10 mouse cellular contexts compared by ENCODE assay signal in the genomic region with DNA sequence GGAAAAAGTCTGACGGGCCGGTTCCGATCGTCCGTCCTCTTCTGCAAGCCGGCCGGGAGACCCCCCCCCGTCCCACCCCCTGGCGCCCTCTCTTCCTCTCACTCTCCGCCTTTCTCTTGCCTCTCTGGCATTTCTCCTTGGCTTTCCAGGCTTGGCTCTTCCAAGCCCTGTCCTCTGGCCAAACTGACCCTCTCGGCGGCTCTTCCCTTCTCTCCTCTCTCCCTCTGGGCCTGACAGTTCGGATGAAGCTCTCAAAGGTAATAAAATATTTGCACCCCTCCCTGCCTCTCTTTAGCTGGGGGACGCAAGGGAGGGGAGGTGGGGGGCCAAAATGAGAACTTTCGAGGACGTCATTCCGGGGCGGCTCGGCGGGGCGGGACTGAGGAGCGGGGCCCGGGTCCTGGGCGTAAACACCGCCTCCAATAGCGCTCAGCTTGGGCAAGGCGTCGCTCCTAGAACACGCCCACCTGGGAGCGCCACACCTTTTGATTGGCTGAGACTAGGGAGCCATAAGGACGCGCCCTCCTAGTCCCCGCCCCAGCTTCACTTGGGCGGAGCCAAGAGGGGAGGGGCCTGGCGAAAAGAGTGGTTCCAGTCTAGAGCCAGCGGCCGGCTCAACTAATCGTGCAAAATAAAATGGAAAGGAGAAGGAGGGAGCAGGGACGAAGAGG. TPM values are rescaled to one million over a fixed set of nuclear protein-coding genes. Genes with fewer than 3 reads are reported as not detected.
DNase-seq lines count a peak whose midpoint lies in the region; ATAC-seq and TF ChIP-seq lines count a peak whose summit lies in the region.
"Had no signal": no experiment of that assay in that cellular context is flagged by ENCODE, and none has a peak within 500 bp of the region (broad histone marks: within the 10 kb centered on the region; RNA-seq: fewer than 3 reads in every experiment).

A gene (minus strand): TSS at position 52 of the 671 bp plus-strand sequence.

- peak; percentile 93 for ATAC-seq in embryonic facial prominence, embryonic 12.5 days (ENCODE audit: insufficient number of reproducible peaks, insufficient read depth, low FRiP score, low TSS enrichment)
- ATAC-seq in heart, embryonic 14.5 days (ENCODE audit: insufficient number of reproducible peaks, insufficient read depth, low FRiP score, low read depth), result peak; percentile 94
- ATAC-seq in kidney, postnatal 0 days (replicated peaks; ENCODE audit: low FRiP score, low read depth), result peak; percentile 95
- peak; percentile 98 for ATAC-seq in stomach, embryonic 15.5 days (ENCODE audit: insufficient read depth, low FRiP score, low read depth)

- WGBS in embryonic facial prominence, embryonic 12.5 days, result under 1% methylated on average over 39 of the region's 39 CpGs
- 1% methylated on average over 39 of the region's 39 CpGs for WGBS in heart, embryonic 14.5 days
- WGBS in kidney, postnatal 0 days, result under 1% methylated on average over 39 of the region's 39 CpGs
- WGBS in stomach, embryonic 15.5 days, result under 1% methylated on average over 39 of the region's 39 CpGs

- no peak for TF ChIP-seq CTCF in left cerebral cortex, adult 2 months (IDR thresholded peaks at IDR 0.05)
- TF ChIP-seq CTCF in kidney, postnatal 0 days (IDR thresholded peaks at IDR 0.05; ENCODE audit: low read depth), result no peak

- H3K27me3 ChIP-seq in embryonic facial prominence, embryonic 12.5 days, result peaks cover 80% of the 10 kb centered on the region
- H3K27me3 ChIP-seq in heart, embryonic 14.5 days (ENCODE audit: control insufficient read depth, insufficient read depth, low read length), result peaks cover 100% of the 10 kb centered on the region
- peaks cover 89% of the 10 kb centered on the region for H3K27me3 ChIP-seq in kidney, postnatal 0 days (ENCODE audit: insufficient read depth, low read length)
- H3K27me3 ChIP-seq in stomach, embryonic 15.5 days (replicated peaks), result peaks cover 71% of the 10 kb centered on the region

- intact Hi-C loops in left cerebral cortex, postnatal 4 days (cut with DNase I), result loop anchor here (5.0 to 10.0 kb wide), 2 partner anchors 300 to 643 kb away; no protein-coding TSS in a partner anchor
- intact Hi-C loops in left cerebral cortex, adult 2 months (cut with DNase I), result loop anchor here (5.0 kb wide), 2 partner anchors 298 to 843 kb away; a partner anchor contains a TSS

- DNase-seq in left cerebral cortex, postnatal 4 days, result peak; percentile 73
- DNase-seq in left cerebral cortex, adult 2 months (ENCODE audit: extremely low spot score in 1 of 2, low spot score in 2 of 2), result no peak
- DNase-seq in kidney, postnatal 0 days (ENCODE audit: low spot score), result peak; percentile 95
- DNase-seq in lung, postnatal 36 days, result peak; percentile 68
- no peak for DNase-seq in frontal cortex, postnatal 36 days (ENCODE audit: low spot score in 2 of 2)

- no peak within 1 kb of the TSS; the same call in 1 of the 2 replicates for H3K4me3 ChIP-seq in left cerebral cortex, adult 2 months
- H3K4me3 ChIP-seq in embryonic facial prominence, embryonic 12.5 days, result peak within 1 kb of the TSS; percentile 44
- peak within 1 kb of the TSS; percentile 39 to 45 for H3K4me3 ChIP-seq in heart, embryonic 14.5 days (ENCODE audit: control insufficient read depth in 1 of 2, insufficient read depth in 1 of 2, low read depth in 1 of 2, low read length in 2 of 2)
- H3K4me3 ChIP-seq in kidney, postnatal 0 days (replicated peaks; ENCODE audit: low read depth, low read length), result peak within 1 kb of the TSS; percentile 36
- peak within 1 kb of the TSS; percentile 50 for H3K4me3 ChIP-seq in stomach, embryonic 15.5 days (replicated peaks)
- H3K4me3 ChIP-seq: myocyte had no signal

- H3K4me2 ChIP-seq in embryonic facial prominence, embryonic 12.5 days (replicated peaks), result peak within 1 kb of the TSS; percentile 61
- peak within 1 kb of the TSS; percentile 74 for H3K4me2 ChIP-seq in heart, embryonic 14.5 days (ENCODE audit: low read length)
- H3K4me2 ChIP-seq in kidney, postnatal 0 days (ENCODE audit: low read length), result peak within 1 kb of the TSS; percentile 65
- peak within 1 kb of the TSS; percentile 71 for H3K4me2 ChIP-seq in stomach, embryonic 15.5 days

- H3K9me3 ChIP-seq in embryonic facial prominence, embryonic 12.5 days, result no peaks in the 10 kb centered on the region
- no peaks in the 10 kb centered on the region for H3K9me3 ChIP-seq in heart, embryonic 14.5 days (ENCODE audit: control insufficient read depth, low read length)
- no peaks in the 10 kb centered on the region for H3K9me3 ChIP-seq in kidney, postnatal 0 days (replicated peaks; ENCODE audit: low read length)
- H3K9me3 ChIP-seq in stomach, embryonic 15.5 days, result no peaks in the 10 kb centered on the region

- no peak within 1 kb of the TSS for H3K27ac ChIP-seq in left cerebral cortex, adult 2 months
- H3K27ac ChIP-seq in embryonic facial prominence, embryonic 12.5 days, result no peak within 1 kb of the TSS
- H3K27ac ChIP-seq in heart, embryonic 14.5 days (replicated peaks in 1 of 2; ENCODE audit: control insufficient read depth in 1 of 2, insufficient read depth in 1 of 2, low read depth in 2 of 2, low read length in 2 of 2), result no peak within 1 kb of the TSS
- H3K27ac ChIP-seq in kidney, postnatal 0 days, result no peak within 1 kb of the TSS
- peak within 1 kb of the TSS; percentile 63 for H3K27ac ChIP-seq in stomach, embryonic 15.5 days

- H3K9ac ChIP-seq in embryonic facial prominence, embryonic 12.5 days, result peak within 1 kb of the TSS; percentile 42
- H3K9ac ChIP-seq in heart, embryonic 14.5 days (ENCODE audit: low read length), result no peak within 1 kb of the TSS
- H3K9ac ChIP-seq in kidney, postnatal 0 days (ENCODE audit: low read depth, low read length), result no peak within 1 kb of the TSS
- H3K9ac ChIP-seq in stomach, embryonic 15.5 days, result peak within 1 kb of the TSS; percentile 39

- H3K4me1 ChIP-seq in embryonic facial prominence, embryonic 12.5 days, result peaks cover 22% of the 10 kb centered on the region; the same call in 1 of the 2 replicates
- H3K4me1 ChIP-seq in heart, embryonic 14.5 days (ENCODE audit: control insufficient read depth in 2 of 2, insufficient read depth in 2 of 2, low read length in 2 of 2), result peaks cover 3 to 24% of the 10 kb centered on the region in 2 experiments; a peak in 3 of 4 replicates
- peaks cover 19% of the 10 kb centered on the region for H3K4me1 ChIP-seq in kidney, postnatal 0 days (replicated peaks; ENCODE audit: insufficient read depth, low read length)
- H3K4me1 ChIP-seq in stomach, embryonic 15.5 days, result peaks cover 23% of the 10 kb centered on the region

- H3K36me3 ChIP-seq in embryonic facial prominence, embryonic 12.5 days, result no peaks in the 10 kb centered on the region
- H3K36me3 ChIP-seq in heart, embryonic 14.5 days (ENCODE audit: control insufficient read depth, insufficient read depth, low read length), result no peaks in the 10 kb centered on the region
- no peaks in the 10 kb centered on the region for H3K36me3 ChIP-seq in kidney, postnatal 0 days (ENCODE audit: insufficient read depth, low read length)
- H3K36me3 ChIP-seq in stomach, embryonic 15.5 days, result no peaks in the 10 kb centered on the region
- H3K36me3 ChIP-seq: G1E had no signal

RNA-seq across cellular contexts. Expression of the gene that starts here (rescaled TPM):
- under 1 TPM; 0.28 to 0.30 TPM for total RNA-seq in left cerebral cortex, postnatal 4 days (2021)
- total RNA-seq in left cerebral cortex, adult 2 months (2021), result under 1 TPM; 0.12 to 0.20 TPM
- polyA plus RNA-seq in embryonic facial prominence, embryonic 12.5 days (2016; fragmentation: Nextera tagmentation; extraction: Ambion mirVana), result 0.55 and 0.87 TPM in 2 replicates
- 0.05 TPM in 1 of 2 replicates, not detected in the other for polyA plus RNA-seq in heart, embryonic 14.5 days (2014; fragmentation: Nextera tagmentation; extraction: Ambion mirVana)
- polyA plus RNA-seq in kidney, postnatal 0 days (2015; fragmentation: Nextera tagmentation; extraction: Ambion mirVana), result 0.51 and 0.52 TPM in 2 replicates
- polyA plus RNA-seq in stomach, embryonic 15.5 days (2015; fragmentation: Nextera tagmentation; extraction: Ambion mirVana), result 5.2 and 7.9 TPM in 2 replicates
- polyA plus RNA-seq: G1E, myocyte had no signal

Comparison
In these comparisons a context has a peak if more than half of its experiments do, and no peak if none do; other contexts are left out.
1. Peak in DNase-seq in left cerebral cortex, postnatal 4 days; RNA of the gene not detected or under 1 TPM.
2. Peak in ATAC-seq, H3K4me3 ChIP-seq, H3K9ac ChIP-seq and H3K4me2 ChIP-seq in embryonic facial prominence, embryonic 12.5 days; RNA of the gene not detected or under 1 TPM.
3. Peak in ATAC-seq, H3K4me3 ChIP-seq and H3K4me2 ChIP-seq in heart, embryonic 14.5 days; RNA of the gene not detected or under 1 TPM.
4. Peak in DNase-seq, ATAC-seq, H3K4me3 ChIP-seq and H3K4me2 ChIP-seq in kidney, postnatal 0 days; RNA of the gene not detected or under 1 TPM.